Mouse (Mus musculus) bone marrow, adult 2 months (tissue): ENCODE measurements at regions not wholly inside any gene's neighbourhood (a gene's known extent, or its start where the extent isn't known, plus 50 kb on each side); places are given as distances from the start of the nearest gene placed in this dataset.

Source experiments
- H3K27ac ChIP-seq: fragments of 200-500 bp; 2 replicates; pipeline ENCODE4 v1.5.1; 2012; ENCODE audit warnings: low read depth, mild to moderate bottlenecking, control low read depth, inconsistent platforms, low read length; ENCODE audit not compliant: control insufficient read depth, poor library complexity, insufficient read depth
- H3K4me1 ChIP-seq: fragments of 200-500 bp; 2 replicates; pipeline ENCODE4 v1.6.1; 2011; ENCODE audit warnings: low read length; ENCODE audit not compliant: control insufficient read depth, insufficient read depth
- H3K4me3 ChIP-seq: fragments of 200-500 bp; replicated peaks from 2 replicates; pipeline ENCODE3; 2011; ENCODE audit warnings: mild to moderate bottlenecking, low read depth, low read length, control low read depth; ENCODE audit not compliant: control insufficient read depth
- CTCF ChIP-seq: fragments of 200-500 bp; IDR thresholded peaks from 2 replicates; pipeline ENCODE4 v1.5.1; 2011; ENCODE audit warnings: low read length, control low read depth; ENCODE audit not compliant: control insufficient read depth, insufficient read depth
- POLR2A ChIP-seq: fragments of 200-500 bp; IDR thresholded peaks from 2 replicates; pipeline ENCODE4 v1.6.1; 2011; ENCODE audit warnings: low read depth, mild to moderate bottlenecking, control low read depth, low read length, borderline replicate concordance; ENCODE audit not compliant: control insufficient read depth
- WGBS: fragments of 180-500 bp; shearing (Covaris S2); methylation state at CpG from one replicate; pipeline ENCODE4 v1.1.7; 2018; 5-methylcytosine and 5-hydroxymethylcytosine counted together

DNA sequence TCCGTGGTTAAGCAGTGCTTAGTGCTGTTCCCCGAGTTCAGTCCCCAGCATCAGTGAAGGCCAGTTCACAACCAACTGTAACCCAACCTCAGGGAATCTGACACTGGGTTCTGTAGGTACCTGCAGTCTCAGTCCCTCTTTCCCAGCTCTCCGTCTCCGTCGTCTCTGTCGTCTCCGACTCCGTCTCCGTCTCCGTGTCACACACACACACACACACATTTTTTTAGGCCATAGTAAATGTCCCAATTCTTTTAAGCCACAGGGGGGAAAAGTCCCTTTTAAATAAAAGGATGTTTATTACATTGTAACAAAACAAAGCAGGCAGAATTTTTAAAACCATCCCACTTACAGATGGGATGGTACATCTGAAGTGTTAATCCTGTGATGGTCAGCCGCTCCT lies 145.3 kb downstream of the Nufip1 start:
- Histone ChIP-seq H3K27ac (no peak overlapping the region), H3K4me3 (no peak overlapping the region), H3K4me1 (no peaks in the 10 kb centered on the region)
- WGBS: 90% methylated on average over 11 of the region's 11 CpGs
- TF ChIP-seq POLR2A (no peak), CTCF (no peak)

DNA sequence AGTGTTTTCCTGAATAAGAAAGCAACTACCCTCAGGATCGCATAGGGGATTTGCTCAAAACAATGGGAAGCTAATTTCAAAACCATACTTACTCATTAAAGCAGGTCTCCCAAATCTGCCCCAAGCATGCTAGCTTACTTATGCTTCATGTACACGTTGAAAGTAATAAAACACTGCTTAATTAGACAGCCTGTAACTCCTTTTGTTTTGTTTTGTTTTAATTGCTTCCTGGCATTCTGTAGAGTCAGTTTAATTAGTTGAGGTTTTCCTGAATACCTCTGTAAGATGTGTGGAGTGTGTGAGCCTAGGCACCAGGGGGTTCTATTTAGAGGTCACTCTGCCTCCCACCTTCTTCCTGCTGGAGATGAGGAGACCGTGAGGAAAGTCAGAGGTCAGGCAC lies 147.9 kb downstream of the Nufip1 start:
- 37% methylated on average over 3 of the region's 3 CpGs for WGBS
- Histone ChIP-seq H3K27ac (no peak overlapping the region), H3K4me1 (no peaks in the 10 kb centered on the region), H3K4me3 (no peak overlapping the region)
- no peak for TF ChIP-seq POLR2A
- no peak for TF ChIP-seq CTCF

DNA sequence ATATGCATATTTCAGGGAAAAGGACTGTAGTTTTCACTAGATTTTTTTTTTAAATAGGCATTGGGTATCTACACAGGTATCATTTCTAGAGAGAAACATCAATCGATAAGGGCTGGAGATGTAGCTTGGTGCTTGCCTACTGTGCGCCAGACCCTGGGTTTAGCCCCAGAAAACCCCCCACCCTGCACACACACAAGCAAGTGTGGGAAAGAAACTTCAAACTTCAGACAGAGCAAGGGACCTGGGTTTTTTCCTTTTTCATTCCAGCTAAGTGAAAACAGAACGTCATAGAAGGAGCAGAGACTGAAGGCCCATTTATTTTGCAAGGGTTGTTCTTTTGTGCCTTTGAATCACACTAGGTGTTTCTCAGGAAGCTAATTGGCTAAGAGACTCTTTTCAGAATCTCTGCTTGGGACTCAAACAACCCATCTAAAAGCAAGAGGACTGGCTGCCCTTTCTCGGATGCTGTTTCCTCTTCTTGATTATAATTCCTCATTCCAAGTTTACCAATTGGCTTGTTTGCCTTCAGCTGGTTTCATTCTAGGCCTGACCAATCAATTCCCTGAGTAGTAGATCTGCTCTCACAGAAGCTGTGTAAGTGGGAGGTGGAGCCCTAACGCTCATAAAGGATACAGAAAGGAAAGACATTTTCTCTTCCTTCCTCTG lies 150.1 kb downstream of the Nufip1 start:
- TF ChIP-seq CTCF: no peak
- TF ChIP-seq POLR2A: no peak
- Histone ChIP-seq H3K4me3 (no peak overlapping the region), H3K27ac (no peak overlapping the region), H3K4me1 (no peaks in the 10 kb centered on the region)
- 71% methylated on average over 5 of the region's 5 CpGs for WGBS

DNA sequence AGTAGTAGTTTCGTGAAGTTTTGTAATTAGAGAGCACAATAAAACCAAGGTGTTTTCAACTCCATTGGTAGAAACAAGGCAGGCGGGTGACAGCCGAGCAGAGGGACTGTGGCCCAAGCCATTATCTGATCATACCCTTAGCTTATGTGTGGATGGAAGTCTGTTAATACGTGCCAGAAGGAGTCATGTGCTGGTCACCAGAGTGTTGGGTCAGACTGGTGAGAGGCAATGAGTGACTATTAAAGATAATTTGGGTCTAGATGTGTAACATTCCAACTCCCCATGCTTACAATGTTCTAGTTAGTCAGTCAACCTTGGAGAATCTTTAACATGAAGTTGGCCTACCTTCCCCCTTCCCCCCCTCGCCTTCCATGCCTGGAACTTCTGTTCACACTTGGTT lies 151.1 kb upstream of the Tsc22d1 start:
- 83% methylated on average over 5 of the region's 5 CpGs for WGBS

DNA sequence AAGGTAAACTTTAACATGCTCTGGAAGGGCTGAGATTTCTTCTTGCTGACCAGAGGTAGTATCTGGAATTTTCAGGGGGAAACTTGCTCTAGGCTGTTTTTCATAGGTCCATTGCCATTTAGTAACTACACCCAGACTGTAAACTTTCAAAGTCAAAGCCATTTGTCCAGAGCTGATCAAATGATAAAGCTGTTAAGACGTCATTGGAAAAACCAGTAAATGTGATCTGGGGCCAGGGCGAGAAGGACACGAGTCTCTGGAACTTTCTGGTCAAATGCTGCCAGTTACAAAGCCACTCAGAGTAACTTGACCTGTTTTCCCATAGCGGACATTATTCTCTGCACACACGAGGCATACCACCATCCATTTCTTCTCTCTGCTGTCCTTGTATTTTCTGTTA lies 148.9 kb upstream of the Tsc22d1 start:
- no peak for TF ChIP-seq POLR2A
- 86% methylated on average over 5 of the region's 5 CpGs for WGBS
- H3K4me3 ChIP-seq: no peak overlapping the region
- H3K4me1 ChIP-seq: no peaks in the 10 kb centered on the region
- no peak overlapping the region for H3K27ac ChIP-seq

More for the DNA sequence above, 151.1 kb upstream of the Tsc22d1 start:
- Histone ChIP-seq H3K27ac (no peak overlapping the region), H3K4me3 (no peak overlapping the region), H3K4me1 (no peaks in the 10 kb centered on the region)
- TF ChIP-seq POLR2A: no peak

DNA sequence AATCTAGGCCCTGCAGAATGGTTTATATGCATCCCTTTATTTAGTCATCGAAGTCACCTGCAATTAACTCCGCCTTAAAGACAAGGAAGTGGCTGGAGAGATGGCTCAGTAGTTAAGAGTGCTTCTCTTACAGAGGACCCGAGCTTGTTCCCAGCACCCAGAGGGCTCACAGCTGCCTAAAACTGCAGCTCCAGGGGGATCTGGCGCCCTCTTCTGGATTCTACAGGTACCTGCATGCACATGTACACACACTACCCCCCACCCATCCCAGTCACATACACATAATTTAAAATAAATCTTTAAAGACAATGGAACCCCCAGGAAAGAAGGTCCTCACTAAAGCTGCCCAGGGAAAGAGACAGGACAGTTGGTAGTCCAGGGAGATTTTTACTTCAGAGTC lies 148.5 kb upstream of the Tsc22d1 start:
- no peak overlapping the region for H3K4me3 ChIP-seq
- TF ChIP-seq CTCF: 0 out of 2 replicates have a peak, but pooled peaks have one; percentile 8
- no peak for TF ChIP-seq POLR2A
- H3K4me1 ChIP-seq: no peaks in the 10 kb centered on the region
- whole genome bisulfite sequencing: 74% methylated on average over 4 of the region's 4 CpGs
- no peak overlapping the region for H3K27ac ChIP-seq

DNA sequence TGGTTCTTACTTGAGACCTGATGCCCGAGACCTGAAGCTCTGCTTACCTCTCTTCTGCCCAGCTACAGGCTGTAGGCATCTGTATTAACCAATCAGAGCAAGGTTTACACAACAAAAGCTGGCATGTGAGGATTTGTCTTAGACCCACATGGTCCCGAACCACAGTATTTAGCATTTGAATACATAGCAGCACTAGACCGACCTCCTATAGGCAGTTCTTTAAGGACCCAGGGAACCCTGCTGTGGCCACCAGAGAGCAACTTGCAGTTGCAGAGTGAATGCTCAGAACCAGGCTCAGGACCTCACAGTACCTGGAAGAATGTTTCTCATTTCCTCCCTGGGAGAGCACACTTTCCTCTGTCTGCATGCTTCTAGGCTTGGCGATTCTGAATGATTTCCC lies 147.7 kb upstream of the Tsc22d1 start:
- no peak overlapping the region for H3K4me3 ChIP-seq
- no peaks in the 10 kb centered on the region for H3K4me1 ChIP-seq
- TF ChIP-seq CTCF (no peak), POLR2A (no peak)
- no peak overlapping the region for H3K27ac ChIP-seq
- WGBS: 80% methylated on average over 4 of the region's 4 CpGs

DNA sequence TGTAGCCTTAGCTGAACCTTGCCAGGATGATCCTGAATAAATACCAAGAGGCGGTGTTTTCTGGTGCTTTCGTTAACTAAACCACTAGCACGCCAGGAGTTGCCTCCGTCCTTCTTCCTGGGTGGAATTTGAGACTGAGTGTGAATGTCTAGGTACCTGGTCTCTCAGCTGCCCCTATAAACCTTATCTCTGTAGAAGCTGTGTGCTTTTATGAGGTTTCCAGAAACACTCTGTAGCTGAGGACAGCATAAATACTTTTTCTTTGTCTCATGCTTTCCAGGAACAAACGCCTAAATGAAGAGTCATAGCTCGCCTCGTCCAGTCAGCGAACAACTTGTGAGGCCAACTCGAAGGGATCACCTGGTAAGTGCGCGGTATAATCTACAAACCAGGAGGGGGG lies 143.6 kb upstream of the Tsc22d1 start:
- 86% methylated on average over 11 of the region's 11 CpGs for WGBS
- no peak for TF ChIP-seq POLR2A
- TF ChIP-seq CTCF: no peak
- no peaks in the 10 kb centered on the region for H3K4me1 ChIP-seq
- no peak overlapping the region for H3K27ac ChIP-seq
- H3K4me3 ChIP-seq: no peak overlapping the region

DNA sequence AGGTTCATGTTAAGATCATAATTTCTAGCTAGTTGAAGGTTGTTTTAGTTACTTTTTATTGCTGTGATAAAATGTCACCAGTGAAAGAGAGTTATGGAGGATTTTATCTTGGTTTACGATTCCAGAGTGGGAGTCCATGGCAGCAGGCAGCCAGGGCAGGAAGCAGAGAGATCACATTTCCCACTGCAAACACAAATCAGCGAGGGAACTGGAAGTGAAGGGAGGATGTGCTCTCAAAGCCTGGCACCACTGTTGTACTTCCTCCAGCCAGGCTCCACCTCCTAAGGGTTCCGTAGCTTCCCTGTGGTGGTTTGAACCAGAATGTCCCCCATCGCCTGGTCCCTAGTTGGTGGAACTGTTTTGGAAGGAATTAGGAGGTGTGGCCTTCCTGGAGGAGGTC lies 141.9 kb upstream of the Tsc22d1 start:
- H3K4me3 ChIP-seq: no peak overlapping the region
- no peak for TF ChIP-seq POLR2A
- 62% methylated on average over 4 of the region's 4 CpGs for WGBS
- no peak overlapping the region for H3K27ac ChIP-seq
- no peaks in the 10 kb centered on the region for H3K4me1 ChIP-seq

DNA sequence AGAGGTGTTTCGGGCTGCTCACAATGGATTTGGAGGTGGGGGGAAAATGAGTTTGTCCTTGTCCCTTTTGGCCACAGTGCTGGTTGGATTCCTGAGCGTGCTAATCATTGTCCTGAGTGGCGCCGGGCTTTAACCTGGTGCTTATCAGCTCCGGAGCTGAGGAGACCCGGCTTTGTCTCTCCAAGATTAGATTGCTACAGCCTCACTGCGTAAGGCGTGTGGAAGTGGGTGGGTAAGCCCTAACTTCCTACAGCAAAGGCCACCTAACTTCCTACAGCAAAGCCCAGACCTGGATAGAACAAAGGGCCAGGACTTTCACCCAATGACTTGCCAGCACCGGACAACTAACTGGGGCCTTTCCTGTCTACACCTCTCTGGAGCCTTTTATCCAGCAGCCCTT lies 138.1 kb upstream of the Tsc22d1 start:
- no peak for TF ChIP-seq CTCF
- no peak for TF ChIP-seq POLR2A
- WGBS: 56% methylated on average over 9 of the region's 9 CpGs
- Histone ChIP-seq H3K4me3 (no peak overlapping the region), H3K4me1 (no peaks in the 10 kb centered on the region), H3K27ac (no peak overlapping the region)
